Mouse (Mus musculus) liver, embryonic 11.5 days (tissue): ENCODE results near the gene Spsb4. TPM values are rescaled to one million over a fixed set of nuclear protein-coding genes. Genes with fewer than 3 reads are reported as not detected.

Experiments
- ATAC-seq: fragments of 200-750 bp; cut with Nextera tagmentation; replicated peaks from 2 replicates; pipeline ENCODE4 v1.8.0; 2017; ENCODE audit warnings: moderate number of reproducible peaks, mild to moderate bottlenecking, moderate TSS enrichment, moderate library complexity; ENCODE audit not compliant: low FRiP score
- DNase-seq: peaks from one replicate; pipeline ENCODE4 v3.0.0-alpha.2; 2017; ENCODE audit warnings: low spot score
- H3K27ac ChIP-seq: fragments of 300-500 bp; sonication (generic); 2 replicates; pipeline ENCODE4 v1.5.1; 2014; ENCODE audit warnings: mild to moderate bottlenecking, low read depth, low read length, control low read depth
- H3K27me3 ChIP-seq: fragments of 300-500 bp; sonication (generic); replicated peaks from 2 replicates; pipeline ENCODE4 v1.6.1; 2014; ENCODE audit warnings: low read length, mixed read lengths; ENCODE audit not compliant: control insufficient read depth, insufficient read depth
- H3K36me3 ChIP-seq: fragments of 300-500 bp; sonication (generic); 2 replicates; pipeline ENCODE4 v1.6.1; 2014; ENCODE audit warnings: mild to moderate bottlenecking, low read length, moderate library complexity, mixed read lengths; ENCODE audit not compliant: control insufficient read depth, insufficient read depth
- H3K4me1 ChIP-seq: fragments of 300-500 bp; sonication (generic); replicated peaks from 2 replicates; pipeline ENCODE4 v1.6.1; 2014; ENCODE audit warnings: low read length, mixed read lengths; ENCODE audit not compliant: control insufficient read depth, insufficient read depth
- H3K4me2 ChIP-seq: fragments of 300-500 bp; sonication (generic); 2 replicates; pipeline ENCODE4 v1.6.1; 2014; ENCODE audit warnings: mild to moderate bottlenecking, control low read depth, moderate library complexity
- H3K4me3 ChIP-seq: fragments of 300-500 bp; sonication (generic); 2 replicates; pipeline ENCODE4 v1.5.1; 2014; ENCODE audit warnings: low read depth, low read length, control low read depth
- H3K9ac ChIP-seq: fragments of 300-500 bp; sonication (generic); 2 replicates; pipeline ENCODE4 v1.6.1; 2014; ENCODE audit warnings: low read depth, low read length, control low read depth
- H3K9me3 ChIP-seq: fragments of 300-500 bp; sonication (generic); 2 replicates; pipeline ENCODE4 v1.6.1; 2016; ENCODE audit warnings: low read length, inconsistent platforms, mixed read lengths; ENCODE audit not compliant: control insufficient read depth
- WGBS: fragments of 180-500 bp; shearing (Covaris S2); extraction: QIAGEN DNeasy Blood & Tissue Kit; methylation state at CpG from one replicate; pipeline ENCODE4 v1.1.7; 2014; 5-methylcytosine and 5-hydroxymethylcytosine counted together
- polyA plus RNA-seq: library from polyadenylated mRNA; unstranded; fragments of >200 nt; fragmentation: Nextera tagmentation; extraction: Ambion mirVana; gene quantifications from 2 replicates; pipeline ENCODE4 v1.2.1, GENCODE M21; 2014

Spsb4 gene
- polyA plus RNA-seq, 1 experiment from 2014 or later = 8.1 TPM

GRCm38 (mm10) chr9:96923119-96923518, 95.5 kb downstream of the Spsb4 start:
- Histone ChIP-seq H3K27me3 (no peaks in the 10 kb centered on the region), H3K4me3 (no peak overlapping the region), H3K9ac (no peak overlapping the region), H3K4me2 (no peak overlapping the region), H3K36me3 (no peaks in the 10 kb centered on the region), H3K4me1 (no peaks in the 10 kb centered on the region), H3K27ac (no peak overlapping the region), H3K9me3 (peaks cover 3% of the 10 kb centered on the region; the same call in 1 of the 2 replicates)
- 81% methylated on average over 6 of the region's 6 CpGs for WGBS
- DNase-seq (no peak), ATAC-seq (no peak)

GRCm38 (mm10) chr9:96916620-96917538, 101.8 kb downstream of the Spsb4 start:
- Histone ChIP-seq H3K27ac (no peak overlapping the region), H3K27me3 (no peaks in the 10 kb centered on the region), H3K4me1 (no peaks in the 10 kb centered on the region), H3K9me3 (peaks cover 3% of the 10 kb centered on the region; the same call in 1 of the 2 replicates), H3K4me2 (no peak overlapping the region), H3K9ac (no peak overlapping the region), H3K4me3 (no peak overlapping the region), H3K36me3 (no peaks in the 10 kb centered on the region)
- peak; percentile 69 for ATAC-seq
- 41% methylated on average over 27 of the region's 27 CpGs for WGBS
- DNase-seq = peak; percentile 85

GRCm38 (mm10) chr9:96916076-96916475, 102.6 kb downstream of the Spsb4 start:
- Histone ChIP-seq H3K27ac (no peak overlapping the region), H3K9me3 (peaks cover 3% of the 10 kb centered on the region; the same call in 1 of the 2 replicates)

GRCm38 (mm10) chr9:96914851-96915250, 103.8 kb downstream of the Spsb4 start:
- peaks cover 3% of the 10 kb centered on the region; the same call in 1 of the 2 replicates for H3K9me3 ChIP-seq
- DNase-seq (no peak), ATAC-seq (no peak)
- 85% methylated on average over 6 of the region's 6 CpGs for WGBS
- no peaks in the 10 kb centered on the region for H3K4me1 ChIP-seq
- H3K4me2 ChIP-seq = no peak overlapping the region
- no peak overlapping the region for H3K9ac ChIP-seq
- no peak overlapping the region for H3K4me3 ChIP-seq
- no peak overlapping the region for H3K27ac ChIP-seq
- H3K27me3 ChIP-seq = no peaks in the 10 kb centered on the region
- H3K36me3 ChIP-seq = no peaks in the 10 kb centered on the region

More at GRCm38 (mm10) chr9:96916076-96916475, 102.6 kb downstream of the Spsb4 start:
- H3K4me3 ChIP-seq = no peak overlapping the region
- H3K9ac ChIP-seq = no peak overlapping the region
- ATAC-seq = no peak
- WGBS = 53% methylated on average over 7 of the region's 7 CpGs
- H3K4me2 ChIP-seq = no peak overlapping the region
- no peaks in the 10 kb centered on the region for H3K36me3 ChIP-seq
- no peaks in the 10 kb centered on the region for H3K4me1 ChIP-seq
- DNase-seq = no peak
- no peaks in the 10 kb centered on the region for H3K27me3 ChIP-seq

- Histone ChIP-seq H3K4me1 (no peaks in the 10 kb centered on the region), H3K27ac (no peak overlapping the region), H3K4me2 (no peak overlapping the region), H3K36me3 (no peaks in the 10 kb centered on the region), H3K9ac (no peak overlapping the region), H3K4me3 (no peak overlapping the region), H3K9me3 (no peaks in the 10 kb centered on the region), H3K27me3 (no peaks in the 10 kb centered on the region)
- DNase-seq (no peak), ATAC-seq (no peak)
- WGBS = 83% methylated on average over 3 of the region's 3 CpGs
Observed at GRCm38 (mm10) chr9:96914005-96914404, 104.6 kb downstream of the Spsb4 start.

GRCm38 (mm10) chr9:96909503-96909902, 109.1 kb downstream of the Spsb4 start:
- Histone ChIP-seq H3K9me3 (no peaks in the 10 kb centered on the region), H3K27me3 (no peaks in the 10 kb centered on the region), H3K4me2 (no peak overlapping the region), H3K27ac (no peak overlapping the region), H3K4me3 (no peak overlapping the region), H3K4me1 (no peaks in the 10 kb centered on the region), H3K9ac (no peak overlapping the region), H3K36me3 (no peaks in the 10 kb centered on the region)
- no peak for ATAC-seq
- no peak for DNase-seq
- 76% methylated on average over 1 of the region's 1 CpGs for WGBS

- H3K9ac ChIP-seq = no peak overlapping the region
- H3K4me1 ChIP-seq = no peaks in the 10 kb centered on the region
- H3K27me3 ChIP-seq = no peaks in the 10 kb centered on the region
- no peak overlapping the region for H3K4me2 ChIP-seq
- no peaks in the 10 kb centered on the region for H3K9me3 ChIP-seq
- no peak overlapping the region for H3K4me3 ChIP-seq
- ATAC-seq = no peak
- H3K27ac ChIP-seq = no peak overlapping the region
- DNase-seq = no peak
- 71% methylated on average over 2 of the region's 2 CpGs for WGBS
- no peaks in the 10 kb centered on the region for H3K36me3 ChIP-seq
Observed at GRCm38 (mm10) chr9:96908737-96909136, 109.9 kb downstream of the Spsb4 start.

GRCm38 (mm10) chr9:96904360-96905355, 114.0 kb downstream of the Spsb4 start:
- Histone ChIP-seq H3K36me3 (no peaks in the 10 kb centered on the region), H3K27me3 (no peaks in the 10 kb centered on the region), H3K27ac (no peak overlapping the region), H3K4me2 (no peak overlapping the region), H3K9me3 (no peaks in the 10 kb centered on the region), H3K9ac (no peak overlapping the region), H3K4me3 (no peak overlapping the region), H3K4me1 (no peaks in the 10 kb centered on the region)
- ATAC-seq (no peak), DNase-seq (no peak)
- 85% methylated on average over 7 of the region's 7 CpGs for WGBS
